Mouse (Mus musculus) bone marrow, adult 2 months (tissue): ENCODE measurements around the gene Map4k2.

Experiments used
- CTCF ChIP-seq: fragments of 200-500 bp; IDR thresholded peaks from 2 replicates; pipeline ENCODE4 v1.5.1; 2011; ENCODE audit warnings: low read length, control low read depth; ENCODE audit not compliant: control insufficient read depth, insufficient read depth
- POLR2A ChIP-seq: fragments of 200-500 bp; IDR thresholded peaks from 2 replicates; pipeline ENCODE4 v1.6.1; 2011; ENCODE audit warnings: low read depth, mild to moderate bottlenecking, control low read depth, low read length, borderline replicate concordance; ENCODE audit not compliant: control insufficient read depth

- TF ChIP-seq POLR2A (no peak), CTCF (no peak)
Measured at GRCm38 (mm10) chr19:6397582-6398249, 56.8 kb downstream of the Map4k2 start.
